Mouse (Mus musculus) kidney, embryonic 15.5 days (tissue): ENCODE results near the gene Hmgb1. TPM values are rescaled to one million over a fixed set of nuclear protein-coding genes. Genes with fewer than 3 reads are reported as not detected.

ENCODE experiments used
- ATAC-seq: fragments of 200-750 bp; cut with Nextera tagmentation; replicated peaks from 2 replicates; pipeline ENCODE4 v1.8.0; 2017; ENCODE audit warnings: moderate TSS enrichment; ENCODE audit not compliant: low FRiP score
- H3K27ac ChIP-seq: fragments of 300-500 bp; sonication (generic); 2 replicates; pipeline ENCODE4 v1.5.1; 2015; ENCODE audit warnings: mild to moderate bottlenecking, inconsistent platforms
- H3K27me3 ChIP-seq: fragments of 300-500 bp; sonication (generic); 2 replicates; pipeline ENCODE4 v1.6.1; 2015; ENCODE audit warnings: inconsistent platforms
- H3K36me3 ChIP-seq: fragments of 300-500 bp; sonication (generic); 2 replicates; pipeline ENCODE4 v1.6.1; 2015; ENCODE audit warnings: inconsistent platforms
- H3K4me1 ChIP-seq: fragments of 300-500 bp; sonication (generic); 2 replicates; pipeline ENCODE4 v1.6.1; 2015; ENCODE audit warnings: inconsistent platforms
- H3K4me2 ChIP-seq: fragments of 300-500 bp; sonication (generic); 2 replicates; pipeline ENCODE4 v1.6.1; 2015; ENCODE audit warnings: moderate library complexity, mild to moderate bottlenecking, inconsistent platforms
- H3K4me3 ChIP-seq: fragments of 300-500 bp; sonication (generic); replicated peaks from 2 replicates; pipeline ENCODE4 v1.5.1; 2015; ENCODE audit warnings: mild to moderate bottlenecking, inconsistent platforms
- H3K9ac ChIP-seq: fragments of 300-500 bp; sonication (generic); 2 replicates; pipeline ENCODE4 v1.6.1; 2015; ENCODE audit warnings: mild to moderate bottlenecking, inconsistent platforms
- H3K9me3 ChIP-seq: fragments of 300-500 bp; sonication (generic); replicated peaks from 2 replicates; pipeline ENCODE4 v1.6.1; 2016; ENCODE audit warnings: inconsistent platforms
- WGBS: fragments of 180-500 bp; shearing (Covaris S2); methylation state at CpG from one replicate; pipeline ENCODE4 v1.1.7; 2015; ENCODE audit warnings: mixed read lengths; 5-methylcytosine and 5-hydroxymethylcytosine counted together
- polyA plus RNA-seq: library from polyadenylated mRNA; unstranded; fragments of >200 nt; fragmentation: Nextera tagmentation; extraction: Ambion mirVana; gene quantifications from 2 replicates; pipeline ENCODE4 v1.2.1, GENCODE M21; 2015

Gene Hmgb1
- polyA plus RNA-seq, 1 experiment from 2014 or later, result 1,463 TPM

GRCm38 (mm10) chr5:149166011-149166410 lies 18.3 kb downstream of the Hmgb1 start:
- Histone ChIP-seq H3K4me3 (no peak overlapping the region), H3K9ac (no peak overlapping the region), H3K27me3 (no peaks in the 10 kb centered on the region), H3K4me1 (peaks cover 4% of the 10 kb centered on the region; the same call in 1 of the 2 replicates), H3K9me3 (no peaks in the 10 kb centered on the region), H3K4me2 (no peak overlapping the region), H3K36me3 (no peaks in the 10 kb centered on the region), H3K27ac (no peak overlapping the region)
- WGBS, result 95% methylated on average over 10 of the region's 10 CpGs
- no peak for ATAC-seq

DNA sequence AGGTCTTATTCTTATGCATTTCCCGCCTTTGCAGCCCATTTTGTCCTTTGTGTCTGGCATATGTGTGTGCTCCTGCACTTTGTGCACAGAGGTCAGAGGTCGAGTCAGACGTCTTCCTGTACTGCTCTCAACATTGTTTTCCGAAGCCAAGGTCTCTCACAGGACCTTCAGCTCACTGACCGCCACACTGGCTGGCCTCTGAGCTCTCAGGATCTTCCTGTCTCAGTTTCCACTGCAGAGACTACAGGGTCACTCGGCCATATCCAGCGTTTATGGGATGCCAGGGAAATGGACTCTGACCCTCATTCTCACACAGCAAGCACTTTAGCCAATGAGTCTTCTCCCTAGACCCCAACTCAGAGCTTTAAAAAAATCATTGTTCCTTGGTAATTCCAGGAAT lies 19.4 kb downstream of the Hmgb1 start:
- H3K4me1 ChIP-seq, result peaks cover 4% of the 10 kb centered on the region; the same call in 1 of the 2 replicates
- H3K4me2 ChIP-seq, result no peak overlapping the region
- no peaks in the 10 kb centered on the region for H3K9me3 ChIP-seq
- no peak overlapping the region for H3K4me3 ChIP-seq
- ATAC-seq, result peak; percentile 75
- WGBS, result 28% methylated on average over 7 of the region's 7 CpGs
- no peak overlapping the region for H3K27ac ChIP-seq
- no peak overlapping the region for H3K9ac ChIP-seq
- H3K36me3 ChIP-seq, result no peaks in the 10 kb centered on the region
- no peaks in the 10 kb centered on the region for H3K27me3 ChIP-seq

DNA sequence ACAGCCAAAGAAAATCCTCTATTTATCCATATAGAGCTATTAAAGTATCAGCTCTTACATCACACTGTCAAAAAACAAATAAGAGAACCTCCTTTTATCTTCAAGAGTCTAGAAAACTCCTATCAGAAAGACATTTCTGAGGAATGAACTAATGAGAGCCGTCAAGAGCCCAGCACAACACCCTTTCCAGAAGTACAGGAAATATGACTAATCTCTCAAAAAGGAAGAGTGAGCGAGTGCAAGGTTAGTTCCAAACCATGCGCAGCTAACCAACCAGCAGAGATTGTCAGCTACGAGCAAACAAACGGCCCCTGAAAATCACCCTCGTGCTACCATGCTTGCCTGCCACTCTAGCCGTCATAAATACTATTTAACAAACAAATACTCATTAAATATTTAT lies 21.4 kb downstream of the Hmgb1 start:
- WGBS, result 69% methylated on average over 7 of the region's 7 CpGs

GRCm38 (mm10) chr5:149160469-149160868 lies 23.8 kb downstream of the Hmgb1 start:
- no peak overlapping the region for H3K27ac ChIP-seq
- no peak overlapping the region for H3K4me2 ChIP-seq
- no peaks in the 10 kb centered on the region for H3K36me3 ChIP-seq
- H3K4me1 ChIP-seq, result peaks cover 4% of the 10 kb centered on the region; the same call in 1 of the 2 replicates
- no peaks in the 10 kb centered on the region for H3K27me3 ChIP-seq
- 84% methylated on average over 4 of the region's 4 CpGs for WGBS
- no peak overlapping the region for H3K4me3 ChIP-seq
- no peak for ATAC-seq
- no peaks in the 10 kb centered on the region for H3K9me3 ChIP-seq
- no peak overlapping the region for H3K9ac ChIP-seq

More for the DNA sequence above, 21.4 kb downstream of the Hmgb1 start:
- Histone ChIP-seq H3K27me3 (no peaks in the 10 kb centered on the region), H3K4me2 (no peak overlapping the region), H3K27ac (no peak overlapping the region), H3K9me3 (no peaks in the 10 kb centered on the region), H3K9ac (no peak overlapping the region), H3K4me1 (peaks cover 4% of the 10 kb centered on the region; the same call in 1 of the 2 replicates), H3K4me3 (no peak overlapping the region), H3K36me3 (no peaks in the 10 kb centered on the region)
- no peak for ATAC-seq

DNA sequence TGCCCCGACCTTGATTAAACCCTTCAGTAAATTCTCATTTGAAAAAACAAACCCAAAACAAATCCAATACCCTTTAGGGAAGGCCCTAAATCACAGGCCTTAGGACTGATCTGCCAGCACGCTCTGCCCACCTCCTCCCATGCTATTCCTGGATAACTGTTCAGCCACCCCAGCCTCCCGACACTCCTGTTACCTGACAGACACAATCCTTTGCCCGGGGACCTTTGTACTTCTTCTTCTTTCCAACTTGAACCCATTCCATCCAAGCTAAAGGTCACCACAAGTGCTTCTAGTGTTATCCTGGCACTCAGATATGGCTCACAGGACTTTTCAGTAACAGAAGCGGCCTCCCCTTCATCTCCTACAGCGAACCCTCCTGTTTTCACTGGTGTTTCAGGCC lies 25.3 kb downstream of the Hmgb1 start:
- ATAC-seq, result no peak
- H3K4me2 ChIP-seq, result no peak overlapping the region
- H3K36me3 ChIP-seq, result no peaks in the 10 kb centered on the region
- no peaks in the 10 kb centered on the region for H3K9me3 ChIP-seq
- H3K4me1 ChIP-seq, result no peaks in the 10 kb centered on the region
- whole genome bisulfite sequencing, result 80% methylated on average over 6 of the region's 6 CpGs
- H3K4me3 ChIP-seq, result no peak overlapping the region
- H3K27ac ChIP-seq, result no peak overlapping the region
- H3K9ac ChIP-seq, result no peak overlapping the region
- no peaks in the 10 kb centered on the region for H3K27me3 ChIP-seq

DNA sequence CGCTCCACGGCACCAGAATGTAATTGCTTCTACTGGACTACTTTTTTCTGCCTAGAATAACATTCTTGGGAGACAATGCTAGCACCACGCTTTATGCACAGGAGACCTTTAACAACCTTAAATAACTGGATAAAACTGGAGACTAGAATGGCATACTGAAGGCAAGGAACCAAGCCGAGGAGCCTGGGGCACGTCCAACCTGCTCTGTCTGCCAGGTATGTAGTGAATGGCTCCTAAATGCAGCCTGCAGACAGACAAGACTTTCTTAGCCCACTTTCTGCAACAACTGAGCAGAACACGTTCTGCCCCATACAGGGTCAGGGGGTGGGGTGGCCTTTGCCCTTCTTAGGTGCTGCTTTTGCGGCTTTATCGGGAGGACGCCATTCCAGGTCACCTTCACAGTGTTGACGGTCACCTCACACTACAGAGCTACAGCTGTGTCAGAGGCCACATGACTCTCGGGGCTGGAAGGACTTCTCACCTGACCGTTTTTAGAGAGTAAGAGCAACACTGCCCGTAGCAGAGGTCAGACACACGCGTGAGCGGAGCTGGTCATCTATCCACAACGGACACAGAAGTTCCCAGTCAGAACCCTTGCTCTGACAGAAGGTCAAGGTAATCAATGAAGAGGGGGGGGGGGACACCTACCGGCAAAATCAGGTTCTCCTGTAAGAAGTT lies 27.3 kb downstream of the Hmgb1 start:
- WGBS, result 68% methylated on average over 18 of the region's 18 CpGs
- H3K4me1 ChIP-seq, result peaks cover 9% of the 10 kb centered on the region
- H3K27me3 ChIP-seq, result no peaks in the 10 kb centered on the region
- no peak overlapping the region for H3K4me2 ChIP-seq
- H3K9ac ChIP-seq, result no peak overlapping the region
- no peaks in the 10 kb centered on the region for H3K36me3 ChIP-seq
- no peaks in the 10 kb centered on the region for H3K9me3 ChIP-seq
- no peak overlapping the region for H3K4me3 ChIP-seq
- ATAC-seq, result no peak
- peak overlapping the region; percentile 48 for H3K27ac ChIP-seq

DNA sequence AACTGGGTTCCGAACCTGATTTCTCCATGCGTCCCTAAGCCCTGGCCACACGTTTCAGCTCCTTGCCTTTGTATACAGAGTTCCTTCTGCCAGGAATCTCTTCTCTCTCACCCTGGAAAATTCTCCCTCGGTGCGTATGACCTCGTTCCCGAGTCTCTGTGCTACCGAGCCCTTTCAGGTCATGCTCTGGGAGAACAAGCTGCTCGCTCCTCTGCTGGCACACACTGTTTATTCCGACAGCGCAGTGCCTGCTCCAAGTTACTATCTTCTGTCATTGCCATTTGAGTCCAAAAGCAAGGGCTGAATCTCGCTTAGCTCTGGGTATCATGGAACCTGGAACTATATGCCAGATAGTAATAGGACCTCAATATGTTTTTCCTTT lies 31.5 kb downstream of the Hmgb1 start:
- WGBS, result 33% methylated on average over 12 of the region's 12 CpGs
- Histone ChIP-seq H3K9me3 (no peaks in the 10 kb centered on the region), H3K36me3 (no peaks in the 10 kb centered on the region), H3K27ac (peak overlapping the region; percentile 70), H3K9ac (no peak overlapping the region), H3K4me2 (peak overlapping the region; percentile 39), H3K27me3 (no peaks in the 10 kb centered on the region), H3K4me3 (no peak overlapping the region; the same call in 1 of the 2 replicates), H3K4me1 (peaks cover 13% of the 10 kb centered on the region)
- no peak for ATAC-seq

- Histone ChIP-seq H3K9ac (no peak overlapping the region), H3K4me3 (no peak overlapping the region; the same call in 1 of the 2 replicates), H3K4me1 (peaks cover 13% of the 10 kb centered on the region), H3K9me3 (no peaks in the 10 kb centered on the region), H3K27ac (peak overlapping the region; percentile 70), H3K36me3 (no peaks in the 10 kb centered on the region), H3K4me2 (peak overlapping the region; percentile 39), H3K27me3 (no peaks in the 10 kb centered on the region)
- 22% methylated on average over 13 of the region's 13 CpGs for WGBS
- ATAC-seq, result peak; percentile 75
These were observed 32.1 kb downstream of the Hmgb1 start for GRCm38 (mm10) chr5:149152063-149152773.

GRCm38 (mm10) chr5:149150882-149151281 lies 33.4 kb downstream of the Hmgb1 start:
- Histone ChIP-seq H3K9ac (no peak overlapping the region), H3K9me3 (no peaks in the 10 kb centered on the region), H3K27me3 (no peaks in the 10 kb centered on the region), H3K27ac (no peak overlapping the region), H3K4me2 (no peak overlapping the region), H3K4me1 (peaks cover 13% of the 10 kb centered on the region), H3K4me3 (no peak overlapping the region), H3K36me3 (no peaks in the 10 kb centered on the region)
- no peak for ATAC-seq
- 95% methylated on average over 3 of the region's 3 CpGs for WGBS

DNA sequence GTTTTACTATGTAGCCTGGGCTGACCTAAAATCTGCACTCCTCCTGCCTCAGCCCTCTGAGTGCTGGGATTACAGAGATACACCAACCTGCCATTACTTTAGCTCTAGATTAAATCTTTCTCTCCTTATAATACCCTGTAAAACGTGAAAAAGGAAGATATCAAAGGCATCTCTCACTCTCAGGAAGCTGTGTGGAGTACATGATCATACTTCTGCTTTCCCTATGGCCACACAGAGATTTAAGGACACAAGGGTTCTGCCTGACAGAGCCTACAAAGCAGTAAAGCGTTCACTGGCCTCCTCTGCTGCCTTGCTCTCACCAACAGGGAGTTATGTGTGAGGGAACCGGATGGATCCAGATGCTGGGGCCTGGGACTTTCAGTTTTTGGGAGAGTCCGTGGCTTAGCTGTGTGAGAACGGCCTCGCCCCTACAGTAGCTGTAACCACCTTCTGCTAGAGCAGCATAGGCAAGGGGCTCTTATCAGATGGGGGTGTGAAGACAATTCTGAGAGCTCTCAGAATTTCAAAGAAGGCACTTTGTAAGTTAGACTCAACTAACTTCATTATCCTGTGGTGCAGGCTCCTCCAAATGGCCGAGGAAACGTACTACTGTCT lies 36.8 kb downstream of the Hmgb1 start:
- H3K27me3 ChIP-seq, result no peaks in the 10 kb centered on the region
- H3K4me3 ChIP-seq, result no peak overlapping the region
- no peak overlapping the region for H3K9ac ChIP-seq
- H3K9me3 ChIP-seq, result no peaks in the 10 kb centered on the region
- ATAC-seq, result no peak
- H3K27ac ChIP-seq, result no peak overlapping the region
- H3K4me2 ChIP-seq, result no peak overlapping the region
- H3K36me3 ChIP-seq, result no peaks in the 10 kb centered on the region
- WGBS, result 79% methylated on average over 8 of the region's 8 CpGs
- H3K4me1 ChIP-seq, result peaks cover 12% of the 10 kb centered on the region

DNA sequence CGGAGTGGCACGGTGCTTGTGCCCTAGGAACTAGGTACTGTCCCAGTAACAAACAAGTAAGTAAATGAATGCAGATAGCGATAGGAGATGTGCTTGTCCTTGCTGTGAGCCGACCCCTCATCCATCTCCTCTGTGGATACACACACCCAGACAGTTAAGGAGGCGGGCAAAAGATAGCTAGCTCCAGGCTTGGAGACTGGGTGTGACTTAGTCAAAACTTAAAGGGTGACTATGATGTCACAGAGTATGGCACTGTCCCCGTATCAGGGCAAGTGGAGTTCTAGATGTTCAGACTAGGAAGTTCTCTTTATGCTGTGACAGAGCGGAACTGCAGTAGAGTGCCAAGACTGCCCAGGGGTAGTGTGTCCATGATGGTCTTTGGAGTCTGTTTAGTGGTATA lies 37.6 kb downstream of the Hmgb1 start:
- Histone ChIP-seq H3K27me3 (no peaks in the 10 kb centered on the region), H3K9me3 (no peaks in the 10 kb centered on the region), H3K9ac (no peak overlapping the region), H3K36me3 (no peaks in the 10 kb centered on the region), H3K4me1 (peaks cover 5% of the 10 kb centered on the region), H3K4me2 (no peak overlapping the region), H3K27ac (no peak overlapping the region), H3K4me3 (no peak overlapping the region)
- 92% methylated on average over 7 of the region's 7 CpGs for WGBS
- ATAC-seq, result no peak

GRCm38 (mm10) chr5:149143766-149144375 lies 40.4 kb downstream of the Hmgb1 start:
- Histone ChIP-seq H3K27ac (no peak overlapping the region), H3K27me3 (no peaks in the 10 kb centered on the region), H3K4me3 (no peak overlapping the region), H3K9me3 (no peaks in the 10 kb centered on the region), H3K4me2 (no peak overlapping the region), H3K4me1 (0 out of 2 replicates have a peak, but pooled peaks cover 3% of the 10 kb centered on the region), H3K36me3 (no peaks in the 10 kb centered on the region), H3K9ac (no peak overlapping the region)
- ATAC-seq, result no peak
- WGBS, result 60% methylated on average over 25 of the region's 25 CpGs
